Mouse (Mus musculus) MEL (cell line): Measurements from ENCODE around the gene Atxn1l. TPM values are rescaled to one million over a fixed set of nuclear protein-coding genes. Genes with fewer than 3 reads are reported as not detected.
A peak's percentile ranks its signal among the peaks of the same experiment; 100 is the strongest.

ENCODE experiments used
- DNase-seq: peaks from one replicate; pipeline ENCODE4 v3.0.0; 2011; ENCODE audit warnings: low read depth, low spot score
- H3K27ac ChIP-seq: 2 replicates; pipeline ENCODE4 v1.5.1; 2012; ENCODE audit warnings: low read depth, mild to moderate bottlenecking, control low read depth, low read length, moderate library complexity; ENCODE audit not compliant: control insufficient read depth
- H3K27me3 ChIP-seq, 2 experiments: fragments of 150-350 bp in 1 of 2; sonication (generic) in 1 of 2; 2 replicates each; pipeline ENCODE4 v1.6.1; 2012; ENCODE audit warnings: low read length in 2 of 2, mild to moderate bottlenecking in 2 of 2, improper control_type of control experiment in 1 of 2, moderate library complexity in 1 of 2; ENCODE audit not compliant: insufficient read depth in 2 of 2, control insufficient read depth in 1 of 2
- H3K36me3 ChIP-seq, 2 experiments: 2 replicates each; pipeline ENCODE4 v1.6.1; 2012 to 2014; ENCODE audit warnings: low read length in 2 of 2, improper control_type of control experiment in 1 of 2, inconsistent platforms in 1 of 2, mild to moderate bottlenecking in 1 of 2; ENCODE audit not compliant: insufficient read depth in 2 of 2, control insufficient read depth in 1 of 2
- H3K4me1 ChIP-seq, 2 experiments: fragments of 150-350 bp in 1 of 2; sonication (generic) in 1 of 2; 2 replicates each; pipeline ENCODE4 v1.6.1; 2012; ENCODE audit warnings: low read length in 2 of 2, improper control_type of control experiment in 1 of 2, mild to moderate bottlenecking in 1 of 2; ENCODE audit not compliant: insufficient read depth in 2 of 2, control insufficient read depth in 1 of 2
- H3K4me3 ChIP-seq, 2 experiments: fragments of 150-350 bp in 1 of 2; sonication (generic) in 1 of 2; 2 replicates each; pipeline ENCODE4 v1.5.1; 2012; ENCODE audit warnings: low read depth in 2 of 2, low read length in 2 of 2, mild to moderate bottlenecking in 2 of 2, moderate library complexity in 2 of 2, control low read depth in 1 of 2, improper control_type of control experiment in 1 of 2; ENCODE audit not compliant: control insufficient read depth in 1 of 2, insufficient read depth in 1 of 2
- H3K79me2 ChIP-seq: 2 replicates; pipeline ENCODE4 v1.6.1; 2012; ENCODE audit warnings: mild to moderate bottlenecking, low read length, moderate library complexity; ENCODE audit not compliant: control insufficient read depth, poor library complexity, insufficient read depth
- H3K9ac ChIP-seq: 2 replicates; pipeline ENCODE4 v1.6.1; 2012; ENCODE audit warnings: low read depth, mild to moderate bottlenecking, control low read depth, low read length, moderate library complexity; ENCODE audit not compliant: control insufficient read depth, poor library complexity, severe bottlenecking
- H3K9me3 ChIP-seq: fragments of 150-350 bp; sonication (generic); replicated peaks from 2 replicates; pipeline ENCODE4 v1.6.1; 2012; ENCODE audit warnings: mild to moderate bottlenecking, low read length, improper control_type of control experiment, moderate library complexity; ENCODE audit not compliant: insufficient read depth
- CHD2 ChIP-seq: IDR thresholded peaks from 2 replicates; pipeline ENCODE4 v1.6.1; 2011; ENCODE audit warnings: low read length, improper control_type of control experiment
- CTCF ChIP-seq, 3 experiments: IDR thresholded peaks in 2 of 3; conservative IDR thresholded peaks in 1 of 3; 2 replicates each; pipeline ENCODE4 v1.5.1; 2011 to 2012; ENCODE audit warnings: low read length in 3 of 3, low read depth in 2 of 3, mild to moderate bottlenecking in 2 of 3, improper control_type of control experiment in 1 of 3, inconsistent platforms in 1 of 3, mixed read lengths in 1 of 3, moderate library complexity in 1 of 3; ENCODE audit not compliant: control insufficient read depth in 1 of 3, insufficient read depth in 1 of 3, poor library complexity in 1 of 3, severe bottlenecking in 1 of 3
- EP300 ChIP-seq, 2 experiments: IDR thresholded peaks; 2 replicates each; pipeline ENCODE4 v1.6.1; 2011; ENCODE audit warnings: improper control_type of control experiment in 2 of 2, low read length in 2 of 2, low read depth in 1 of 2, mild to moderate bottlenecking in 1 of 2
- ETS1 ChIP-seq: IDR thresholded peaks from 2 replicates; pipeline ENCODE4 v1.6.1; 2012; ENCODE audit warnings: low read depth, mild to moderate bottlenecking, inconsistent platforms, low read length, improper control_type of control experiment, moderate library complexity
- GABPA ChIP-seq: IDR thresholded peaks from 2 replicates; pipeline ENCODE4 v1.6.1; 2012; ENCODE audit warnings: low read depth, mild to moderate bottlenecking, inconsistent platforms, low read length, improper control_type of control experiment, moderate library complexity
- HCFC1 ChIP-seq: IDR thresholded peaks from 2 replicates; pipeline ENCODE4 v1.6.1; 2012; ENCODE audit warnings: low read depth, mild to moderate bottlenecking, inconsistent platforms, low read length, improper control_type of control experiment, moderate library complexity
- MAFK ChIP-seq: IDR thresholded peaks from 2 replicates; pipeline ENCODE4 v1.6.1; 2011; ENCODE audit warnings: low read depth, mild to moderate bottlenecking, low read length, improper control_type of control experiment, borderline replicate concordance
- MAX ChIP-seq: IDR thresholded peaks from 2 replicates; pipeline ENCODE4 v1.6.1; 2011; ENCODE audit warnings: low read length, improper control_type of control experiment
- MAZ ChIP-seq: IDR thresholded peaks from 2 replicates; pipeline ENCODE4 v1.6.1; 2012; ENCODE audit warnings: low read depth, mild to moderate bottlenecking, inconsistent platforms, low read length, improper control_type of control experiment
- MEF2A ChIP-seq: IDR thresholded peaks from 2 replicates; pipeline ENCODE4 v1.6.1; 2014; ENCODE audit warnings: low read depth, mild to moderate bottlenecking, inconsistent platforms, low read length, improper control_type of control experiment; ENCODE audit not compliant: poor library complexity, insufficient replicate concordance, severe bottlenecking; ENCODE audit errors: extremely low read depth
- MXI1 ChIP-seq: IDR thresholded peaks from 2 replicates; pipeline ENCODE4 v1.6.1; 2011; ENCODE audit warnings: mild to moderate bottlenecking, low read depth, low read length, improper control_type of control experiment
- MYB ChIP-seq: IDR thresholded peaks from 2 replicates; pipeline ENCODE4 v1.6.1; 2011; ENCODE audit warnings: mild to moderate bottlenecking, low read depth, low read length, improper control_type of control experiment
- POLR2A ChIP-seq, 2 experiments: IDR thresholded peaks; 2 replicates each; pipeline ENCODE4 v1.6.1; 2011 to 2012; ENCODE audit warnings: low read length in 2 of 2, mild to moderate bottlenecking in 2 of 2, control low read depth in 1 of 2, improper control_type of control experiment in 1 of 2, low read depth in 1 of 2, moderate library complexity in 1 of 2; ENCODE audit not compliant: control insufficient read depth in 1 of 2, insufficient read depth in 1 of 2, poor library complexity in 1 of 2
- POLR2AphosphoS2 ChIP-seq: IDR thresholded peaks from 2 replicates; pipeline ENCODE4 v1.6.1; 2011; ENCODE audit warnings: low read length, improper control_type of control experiment
- POLR2AphosphoS5 ChIP-seq: IDR thresholded peaks from 2 replicates; pipeline ENCODE4 v1.6.1; 2012; ENCODE audit warnings: low read depth, borderline replicate concordance, mild to moderate bottlenecking, inconsistent platforms, low read length, moderate library complexity, mixed read lengths
- RAD21 ChIP-seq: IDR thresholded peaks from 2 replicates; pipeline ENCODE4 v1.6.1; 2011; ENCODE audit warnings: mild to moderate bottlenecking, low read depth, low read length, improper control_type of control experiment
- RCOR1 ChIP-seq: IDR thresholded peaks from 2 replicates; pipeline ENCODE4 v1.6.1; 2012; ENCODE audit warnings: low read depth, mild to moderate bottlenecking, inconsistent platforms, low read length, improper control_type of control experiment
- SIN3A ChIP-seq: IDR thresholded peaks from 2 replicates; pipeline ENCODE4 v1.6.1; 2012; ENCODE audit warnings: low read length, improper control_type of control experiment, inconsistent platforms
- SMC3 ChIP-seq: IDR thresholded peaks from 2 replicates; pipeline ENCODE4 v1.6.1; 2011; ENCODE audit warnings: low read depth, low read length, improper control_type of control experiment
- TAL1 ChIP-seq: IDR thresholded peaks from 2 replicates; pipeline ENCODE4 v1.6.1; 2012; ENCODE audit warnings: mild to moderate bottlenecking, inconsistent platforms, low read length, moderate library complexity, mixed read lengths
- TBP ChIP-seq: IDR thresholded peaks from 2 replicates; pipeline ENCODE4 v1.8.0; 2011; ENCODE audit warnings: low read depth, low read length, improper control_type of control experiment
- TCF12 ChIP-seq: IDR thresholded peaks from 2 replicates; pipeline ENCODE4 v1.6.1; 2014; ENCODE audit warnings: low read depth, mild to moderate bottlenecking, inconsistent platforms, low read length, improper control_type of control experiment, moderate library complexity
- UBTF ChIP-seq: IDR thresholded peaks from 2 replicates; pipeline ENCODE4 v1.6.1; 2012; ENCODE audit warnings: low read depth, mild to moderate bottlenecking, inconsistent platforms, low read length, improper control_type of control experiment, moderate library complexity, borderline replicate concordance; ENCODE audit not compliant: insufficient read depth
- USF1 ChIP-seq: IDR thresholded peaks from 2 replicates; pipeline ENCODE4 v1.6.1; 2014; ENCODE audit warnings: low read depth, mild to moderate bottlenecking, inconsistent platforms, low read length, improper control_type of control experiment, moderate library complexity
- ZKSCAN1 ChIP-seq: IDR thresholded peaks from 2 replicates; pipeline ENCODE4 v1.6.1; 2012; ENCODE audit warnings: low read depth, mild to moderate bottlenecking, inconsistent platforms, low read length, improper control_type of control experiment, moderate library complexity
- ZMIZ1 ChIP-seq: IDR thresholded peaks from 2 replicates; pipeline ENCODE4 v1.6.1; 2012; ENCODE audit warnings: low read depth, mild to moderate bottlenecking, inconsistent platforms, low read length, improper control_type of control experiment, moderate library complexity
- ZNF384 ChIP-seq: IDR thresholded peaks from 2 replicates; pipeline ENCODE4 v1.6.1; 2012; ENCODE audit warnings: low read depth, mild to moderate bottlenecking, inconsistent platforms, low read length, improper control_type of control experiment
- polyA plus RNA-seq, 2 experiments: library from polyadenylated mRNA; stranded (reverse) in 1 of 2; unstranded in 1 of 2; fragments of >175 nt in 1 of 2; fragments of >200 nt in 1 of 2; gene quantifications; 2 replicates each; pipeline versions ENCODE4 v1.2.1 to v1.2.4; 2012; ENCODE audit warnings: low replicate concordance in 2 of 2, low read depth in 1 of 2; ENCODE audit not compliant: insufficient read length in 2 of 2, insufficient read depth in 1 of 2, missing spikeins in 1 of 2
- total RNA-seq: library from RNA; depleted of rRNA; stranded (reverse); fragments of 300-350 nt; gene quantifications from 2 replicates; pipeline ENCODE4 v1.2.3, GENCODE M21; 2012

Gene Atxn1l
- total and polyA plus RNA-seq, 3 experiments = 4.1 to 9.5 TPM; not detected in 1

GRCm38 (mm10) chr8:109750274-109750673, 12.7 kb upstream of the Atxn1l start:
- no peaks in the 10 kb centered on the region for H3K79me2 ChIP-seq
- H3K9me3 ChIP-seq = no peaks in the 10 kb centered on the region
- peaks cover 0 to 7% of the 10 kb centered on the region in 2 experiments; a peak in 2 of 4 replicates for H3K4me1 ChIP-seq
- H3K27me3 ChIP-seq = no peaks in the 10 kb centered on the region
- TF ChIP-seq MAZ (no peak), RCOR1 (no peak), GABPA (no peak), HCFC1 (no peak), MEF2A (no peak), RAD21 (no peak), ZKSCAN1 (no peak), CTCF (IDR thresholded peaks at IDR 0.05 in 2 of 3, conservative IDR thresholded peaks at IDR 0.05 in 1 of 3; ENCODE audit: control insufficient read depth in 1 of 3, insufficient read depth in 1 of 3, low read depth in 2 of 3, low read length in 3 of 3, poor library complexity in 1 of 3, severe bottlenecking in 1 of 3) (no peak), MXI1 (no peak), POLR2AphosphoS2 (no peak), ZNF384 (no peak), POLR2A (IDR thresholded peaks at IDR 0.05; ENCODE audit: control insufficient read depth in 1 of 2, insufficient read depth in 1 of 2, low read depth in 1 of 2, low read length in 2 of 2, poor library complexity in 1 of 2) (no peak), EP300 (IDR thresholded peaks at IDR 0.05; ENCODE audit: low read depth in 1 of 2, low read length in 2 of 2) (no peak)
- peaks cover 0 to 6% of the 10 kb centered on the region in 2 experiments; a peak in 2 of 4 replicates for H3K36me3 ChIP-seq
- peak overlapping the region; percentile 61; the same call in 1 of the 2 replicates for H3K27ac ChIP-seq
- peak overlapping the region; percentile 20 to 21; a peak in 2 of 4 replicates for H3K4me3 ChIP-seq
- H3K9ac ChIP-seq = no peak overlapping the region
- DNase-seq = no peak

GRCm38 (mm10) chr8:109747468-109748199, 10.1 kb upstream of the Atxn1l start:
- DNase-seq = peak; percentile 23
- no peak for TF ChIP-seq POLR2AphosphoS5
- TF ChIP-seq MAX = no peak
- TF ChIP-seq ETS1 = no peak
- no peak for TF ChIP-seq MEF2A
- no peak for TF ChIP-seq MAZ
- TF ChIP-seq MXI1 = no peak
- no peak for TF ChIP-seq UBTF
- TF ChIP-seq TAL1 = no peak
- no peak for TF ChIP-seq CHD2
- no peak for TF ChIP-seq SMC3
- no peak for TF ChIP-seq USF1
- TF ChIP-seq GABPA = no peak
- no peak for TF ChIP-seq TCF12
- TF ChIP-seq TBP = no peak
- TF ChIP-seq ZMIZ1 = no peak
- no peak for TF ChIP-seq ZKSCAN1
- TF ChIP-seq SIN3A = no peak
- no peak for TF ChIP-seq ZNF384
- no peak for TF ChIP-seq MYB
- TF ChIP-seq MAFK = no peak

More at GRCm38 (mm10) chr8:109747468-109748199, 10.1 kb upstream of the Atxn1l start:
- Histone ChIP-seq H3K9me3 (no peaks in the 10 kb centered on the region), H3K79me2 (no peaks in the 10 kb centered on the region), H3K4me1 (peaks cover 0 to 7% of the 10 kb centered on the region in 2 experiments; a peak in 2 of 4 replicates), H3K4me3 (no peak overlapping the region), H3K27me3 (no peaks in the 10 kb centered on the region), H3K9ac (no peak overlapping the region), H3K27ac (no peak overlapping the region), H3K36me3 (peaks cover 0 to 6% of the 10 kb centered on the region in 2 experiments; a peak in 2 of 4 replicates)
